Mouse (Mus musculus): ENCODE measurements at regions not wholly inside any gene's neighbourhood (a gene's known extent, or its start where the extent isn't known, plus 50 kb on each side); places are given as distances from the start of the nearest gene placed in this dataset.

DNA sequence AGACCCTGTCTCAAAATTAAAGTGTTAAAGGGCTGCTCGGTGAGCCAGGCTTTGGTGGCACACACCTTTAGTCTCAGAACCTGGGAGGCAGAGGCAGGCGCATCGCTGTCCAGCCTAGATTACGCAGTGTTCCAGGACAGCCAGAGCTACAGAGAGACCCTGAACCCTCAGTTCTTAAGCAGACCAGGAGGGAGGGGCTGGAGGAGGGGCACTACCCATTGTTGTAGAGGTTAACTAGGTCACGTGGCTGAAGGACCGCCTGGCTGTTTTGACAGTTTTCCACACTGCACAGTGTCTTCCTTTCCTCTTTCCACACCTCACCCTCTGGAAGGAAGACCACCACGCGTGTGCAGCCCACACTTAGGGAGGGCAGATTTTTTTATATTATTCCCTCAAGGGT, 94.2 kb downstream of the Sox9 start:
- Histone ChIP-seq H3K4me3 (replicated peaks in 1 of 3; ENCODE audit: low read depth in 2 of 3, low read length in 2 of 3, poor library complexity in 1 of 3) (no peak overlapping the region), H3K27me3 (replicated peaks) (no peaks in the 10 kb centered on the region), H3K4me2 (ENCODE audit: insufficient read depth, low read depth, poor library complexity, severe bottlenecking) (no peak overlapping the region), H3K27ac (ENCODE audit: insufficient read depth, low read depth) (no peak overlapping the region), H3K36me3 (replicated peaks in 1 of 2; ENCODE audit: control insufficient read depth in 1 of 2, insufficient read depth in 1 of 2, low read length in 1 of 2) (no peaks in the 10 kb centered on the region), H3K9ac (ENCODE audit: insufficient read depth, low read depth) (no peak overlapping the region), H3K9me3 (replicated peaks; ENCODE audit: low read length) (no peaks in the 10 kb centered on the region), H3K4me1 (ENCODE audit: control insufficient read depth in 1 of 2, insufficient read depth in 2 of 2) (no peaks in the 10 kb centered on the region), H3K79me2 (replicated peaks; ENCODE audit: control insufficient read depth, extremely low read depth, insufficient read depth, poor library complexity, severe bottlenecking) (no peaks in the 10 kb centered on the region)
- no peak for DNase-seq (ENCODE audit: extremely low read depth)
- TF ChIP-seq EP300 (IDR thresholded peaks at IDR 0.05; ENCODE audit: low read length): no peak
- in situ Hi-C loops (cut with MboI; ENCODE audit: low pct_ligation_motif_present, low pct_unique_long_range_greater_than_20kb, low sequenced_read_pairs): no loop called here
- dilution Hi-C loops (cut with MboI; ENCODE audit: extremely low pct_ligation_motif_present, extremely low pct_unique_long_range_greater_than_20kb, low sequenced_read_pairs): no loop called here

DNA sequence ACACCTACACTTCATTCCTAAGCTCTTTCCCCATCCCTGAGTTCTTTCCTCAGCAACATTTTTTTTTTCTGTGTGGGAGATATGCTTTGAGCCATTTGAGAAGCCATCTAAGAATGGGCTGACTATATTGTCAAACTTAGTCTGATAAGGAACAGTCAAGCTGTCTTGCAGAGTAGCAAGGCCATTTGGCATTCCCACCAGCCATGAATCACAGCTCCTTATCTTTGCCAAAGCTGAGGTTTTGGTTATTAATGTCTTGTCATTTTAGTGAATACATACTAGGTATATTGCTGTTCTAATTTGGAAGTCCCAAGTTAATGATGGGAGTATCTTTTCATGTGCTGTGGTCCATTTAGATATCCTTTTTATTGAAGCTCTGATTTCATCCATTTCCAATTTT, 96.4 kb downstream of the Sox9 start:
- no peak overlapping the region for H3K4me2 ChIP-seq (ENCODE audit: insufficient read depth, low read depth, poor library complexity, severe bottlenecking)
- H3K4me3 ChIP-seq (replicated peaks in 1 of 3; ENCODE audit: low read depth in 2 of 3, low read length in 2 of 3, poor library complexity in 1 of 3): no peak overlapping the region
- dilution Hi-C loops (cut with MboI; ENCODE audit: extremely low pct_ligation_motif_present, extremely low pct_unique_long_range_greater_than_20kb, low sequenced_read_pairs): no loop called here
- H3K9ac ChIP-seq (ENCODE audit: insufficient read depth, low read depth): no peak overlapping the region
- TF ChIP-seq USF2 (conservative IDR thresholded peaks at IDR 0.05; ENCODE audit: low read depth, low read length) (no peak), NELFE (IDR thresholded peaks at IDR 0.05; ENCODE audit: low read depth, low read length) (no peak), MAZ (IDR thresholded peaks at IDR 0.05; ENCODE audit: low read depth, low read length) (no peak), RAD21 (IDR thresholded peaks at IDR 0.05; ENCODE audit: low read depth, low read length) (no peak), HCFC1 (IDR thresholded peaks at IDR 0.05; ENCODE audit: low read depth, low read length) (no peak), E2F4 (IDR thresholded peaks at IDR 0.05; ENCODE audit: insufficient replicate concordance, low read depth, low read length) (no peak), EP300 (IDR thresholded peaks at IDR 0.05; ENCODE audit: low read length) (no peak), PAX5 (IDR thresholded peaks at IDR 0.05; ENCODE audit: low read length) (no peak), GABPA (IDR thresholded peaks at IDR 0.05; ENCODE audit: insufficient replicate concordance, low read depth, low read length) (no peak), ETS1 (conservative IDR thresholded peaks at IDR 0.05; ENCODE audit: low read depth, low read length) (no peak), ELF1 (IDR thresholded peaks at IDR 0.05; ENCODE audit: low read depth, low read length) (no peak), POLR2A (IDR thresholded peaks at IDR 0.05; ENCODE audit: low read depth, low read length) (no peak), CHD1 (IDR thresholded peaks at IDR 0.05; ENCODE audit: low read depth, low read length) (no peak), TCF12 (IDR thresholded peaks at IDR 0.05; ENCODE audit: low read depth, low read length) (no peak), RCOR1 (conservative IDR thresholded peaks at IDR 0.05; ENCODE audit: low read depth, low read length) (no peak), MXI1 (IDR thresholded peaks at IDR 0.05; ENCODE audit: low read depth, low read length) (no peak), ZNF384 (IDR thresholded peaks at IDR 0.05; ENCODE audit: low read depth, low read length) (no peak)
- H3K27me3 ChIP-seq (replicated peaks): no peaks in the 10 kb centered on the region
- H3K9me3 ChIP-seq (replicated peaks; ENCODE audit: low read length): no peaks in the 10 kb centered on the region
- no peaks in the 10 kb centered on the region for H3K36me3 ChIP-seq (replicated peaks in 1 of 2; ENCODE audit: control insufficient read depth in 1 of 2, insufficient read depth in 1 of 2, low read length in 1 of 2)
- H3K4me1 ChIP-seq (ENCODE audit: control insufficient read depth in 1 of 2, insufficient read depth in 2 of 2): no peaks in the 10 kb centered on the region
- no peak for DNase-seq (ENCODE audit: extremely low read depth)
- H3K27ac ChIP-seq (ENCODE audit: insufficient read depth, low read depth): no peak overlapping the region
- no peaks in the 10 kb centered on the region for H3K79me2 ChIP-seq (replicated peaks; ENCODE audit: control insufficient read depth, extremely low read depth, insufficient read depth, poor library complexity, severe bottlenecking)
- in situ Hi-C loops (cut with MboI; ENCODE audit: low pct_ligation_motif_present, low pct_unique_long_range_greater_than_20kb, low sequenced_read_pairs): no loop called here
